Mouse (Mus musculus): ENCODE measurements at regions not wholly inside any gene's neighbourhood (a gene's known extent, or its start where the extent isn't known, plus 50 kb on each side); places are given as distances from the start of the nearest gene placed in this dataset.

DNA sequence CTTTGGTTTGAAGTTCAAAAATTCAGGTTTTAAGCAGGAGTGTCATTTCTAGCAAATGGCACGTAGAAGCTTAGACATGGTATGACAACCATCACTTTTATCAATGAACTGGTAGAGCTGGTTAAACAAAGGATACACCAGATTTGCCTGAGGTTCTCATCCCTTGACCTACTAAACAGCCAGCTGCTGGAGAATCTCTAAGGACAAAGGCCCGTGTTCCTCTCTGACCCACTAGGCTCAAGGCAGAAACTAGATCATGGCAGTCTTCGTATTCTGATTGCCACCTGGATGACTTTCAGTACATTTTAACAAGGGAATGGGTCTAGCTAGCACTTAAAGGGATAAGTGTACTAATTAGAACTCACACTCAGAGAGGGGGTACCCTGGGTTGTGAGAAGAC is 155.2 kb upstream of the Bcl6 start:
- Histone ChIP-seq H3K4me2 (ENCODE audit: low read depth, low read length) (no peak overlapping the region), H3K9ac (replicated peaks; ENCODE audit: low read depth, low read length) (no peak overlapping the region), H3K9me3 (ENCODE audit: control insufficient read depth, low read length) (no peaks in the 10 kb centered on the region), H3K27ac (ENCODE audit: low read depth, low read length) (no peak overlapping the region), H3K4me1 (ENCODE audit: control insufficient read depth, insufficient read depth, low read length) (no peaks in the 10 kb centered on the region), H3K27me3 (ENCODE audit: control insufficient read depth, insufficient read depth, low read length) (no peaks in the 10 kb centered on the region), H3K36me3 (ENCODE audit: control insufficient read depth, insufficient read depth, low read length) (no peaks in the 10 kb centered on the region), H3K4me3 (ENCODE audit: low read depth, low read length) (no peak overlapping the region)
- WGBS: 95% methylated on average over 3 of the region's 3 CpGs
- ATAC-seq (ENCODE audit: low read depth): no peak

DNA sequence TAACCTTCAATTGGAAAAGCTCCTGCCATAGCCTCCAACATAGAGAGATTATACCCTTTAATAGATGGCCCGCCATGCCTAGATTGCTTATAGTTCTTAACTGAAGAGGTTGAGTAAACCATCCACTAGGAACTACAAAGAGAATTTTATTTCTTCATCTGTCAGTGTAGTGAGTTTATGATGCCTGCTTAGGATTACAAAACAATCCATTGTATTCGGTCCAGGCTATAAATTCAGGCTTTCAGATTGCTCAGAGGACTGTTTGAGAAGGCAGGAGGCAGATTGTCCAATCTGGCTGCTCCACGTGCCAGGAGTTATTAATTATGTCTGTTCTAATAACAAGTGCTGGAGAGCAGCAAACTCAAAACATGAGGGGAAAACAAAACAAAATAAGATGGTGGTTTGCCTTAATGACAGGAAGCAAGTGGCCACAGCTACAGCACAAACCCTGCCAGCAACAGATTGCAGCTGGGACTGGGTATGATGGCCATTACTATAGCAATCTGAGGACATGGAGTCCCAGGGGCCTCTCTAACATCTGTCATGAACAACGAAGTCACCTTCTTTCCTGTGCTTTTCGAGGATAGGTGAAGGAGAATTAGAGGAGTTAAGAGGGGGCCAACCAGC is 154.4 kb upstream of the Bcl6 start:
- 35% methylated on average over 5 of the region's 5 CpGs for WGBS

DNA sequence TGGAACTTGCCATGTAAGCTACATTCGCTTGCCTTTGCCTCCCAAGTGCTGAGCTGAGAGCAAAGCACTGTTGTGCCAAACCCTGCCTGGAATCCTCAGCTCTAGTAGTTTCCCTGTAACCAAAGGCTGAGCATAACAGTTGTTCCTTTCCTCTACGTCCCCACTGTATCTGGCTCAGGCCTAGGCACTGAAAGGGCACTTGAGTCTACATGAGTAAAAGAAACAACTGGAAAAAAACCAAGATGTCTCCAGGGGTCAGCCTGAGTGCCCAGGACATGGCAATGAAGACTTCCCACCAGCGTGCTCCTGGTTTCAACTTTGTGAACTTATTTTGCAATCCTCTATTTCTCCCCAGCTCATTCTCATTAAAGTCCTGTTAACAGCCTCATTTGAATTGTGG is 150.5 kb upstream of the Bcl6 start:
- WGBS: 96% methylated on average over 3 of the region's 3 CpGs
- no peak for ATAC-seq (ENCODE audit: low read depth)
- no peaks in the 10 kb centered on the region for H3K4me1 ChIP-seq (ENCODE audit: control insufficient read depth, insufficient read depth, low read length)
- no peaks in the 10 kb centered on the region for H3K27me3 ChIP-seq (ENCODE audit: control insufficient read depth, insufficient read depth, low read length)
- H3K36me3 ChIP-seq (ENCODE audit: control insufficient read depth, insufficient read depth, low read length): no peaks in the 10 kb centered on the region
- H3K27ac ChIP-seq (ENCODE audit: low read depth, low read length): no peak overlapping the region
- H3K9me3 ChIP-seq (ENCODE audit: control insufficient read depth, low read length): no peaks in the 10 kb centered on the region
- no peak overlapping the region for H3K4me3 ChIP-seq (ENCODE audit: low read depth, low read length)
- no peak overlapping the region for H3K4me2 ChIP-seq (ENCODE audit: low read depth, low read length)
- H3K9ac ChIP-seq (replicated peaks; ENCODE audit: low read depth, low read length): no peak overlapping the region

More for the DNA sequence above, 154.4 kb upstream of the Bcl6 start:
- H3K27ac ChIP-seq (ENCODE audit: low read depth, low read length): no peak overlapping the region
- no peaks in the 10 kb centered on the region for H3K27me3 ChIP-seq (ENCODE audit: control insufficient read depth, insufficient read depth, low read length)
- no peaks in the 10 kb centered on the region for H3K36me3 ChIP-seq (ENCODE audit: control insufficient read depth, insufficient read depth, low read length)
- H3K4me3 ChIP-seq (ENCODE audit: low read depth, low read length): no peak overlapping the region
- H3K4me2 ChIP-seq (ENCODE audit: low read depth, low read length): no peak overlapping the region
- H3K9me3 ChIP-seq (ENCODE audit: control insufficient read depth, low read length): no peaks in the 10 kb centered on the region
- H3K4me1 ChIP-seq (ENCODE audit: control insufficient read depth, insufficient read depth, low read length): no peaks in the 10 kb centered on the region
- no peak overlapping the region for H3K9ac ChIP-seq (replicated peaks; ENCODE audit: low read depth, low read length)
- no peak for ATAC-seq (ENCODE audit: low read depth)

DNA sequence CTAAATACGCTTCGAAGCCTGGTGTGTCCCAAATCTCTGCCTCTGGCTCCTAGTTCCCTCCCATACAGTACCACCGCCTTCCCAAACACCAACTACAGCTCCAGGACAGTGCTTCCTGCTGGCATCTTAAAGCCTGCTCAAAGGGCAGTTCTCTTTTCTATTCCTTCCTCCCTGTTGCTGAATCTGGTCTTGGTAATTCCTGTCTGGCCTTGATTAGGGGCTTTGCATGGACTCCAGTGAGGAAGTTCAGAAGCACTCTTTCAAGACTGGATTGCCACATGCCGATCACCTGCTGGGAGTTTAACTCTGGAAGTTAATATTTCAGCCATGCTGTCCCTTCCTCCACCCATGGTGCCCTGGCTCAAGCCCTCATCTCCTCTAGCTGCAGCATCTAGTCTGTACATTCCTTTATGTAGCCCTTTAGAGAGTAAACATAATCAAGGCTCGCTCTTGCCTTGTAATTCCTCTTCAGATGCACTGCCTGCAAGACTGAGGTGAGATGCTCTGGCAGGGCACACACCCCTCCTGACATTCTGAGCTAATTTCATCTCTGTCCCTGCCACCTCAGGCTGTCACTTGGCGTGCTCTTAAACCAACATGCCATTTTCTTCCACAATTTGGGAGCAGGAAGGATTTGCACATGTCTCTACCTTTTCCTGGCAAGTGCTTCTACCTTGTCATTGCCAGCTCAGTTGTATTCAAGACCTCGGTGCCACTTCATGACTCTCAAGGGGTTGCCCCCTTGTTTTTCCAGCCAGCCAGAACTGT is 148.8 kb upstream of the Bcl6 start:
- no peaks in the 10 kb centered on the region for H3K36me3 ChIP-seq (ENCODE audit: control insufficient read depth, insufficient read depth, low read length)
- no peak for ATAC-seq (ENCODE audit: low read depth)
- H3K27me3 ChIP-seq (ENCODE audit: control insufficient read depth, insufficient read depth, low read length): no peaks in the 10 kb centered on the region
- no peak overlapping the region for H3K4me3 ChIP-seq (ENCODE audit: low read depth, low read length)
- 84% methylated on average over 7 of the region's 7 CpGs for WGBS
- H3K9ac ChIP-seq (replicated peaks; ENCODE audit: low read depth, low read length): no peak overlapping the region
- no peak overlapping the region for H3K27ac ChIP-seq (ENCODE audit: low read depth, low read length)
- H3K4me2 ChIP-seq (ENCODE audit: low read depth, low read length): no peak overlapping the region
- no peaks in the 10 kb centered on the region for H3K9me3 ChIP-seq (ENCODE audit: control insufficient read depth, low read length)
- H3K4me1 ChIP-seq (ENCODE audit: control insufficient read depth, insufficient read depth, low read length): no peaks in the 10 kb centered on the region

DNA sequence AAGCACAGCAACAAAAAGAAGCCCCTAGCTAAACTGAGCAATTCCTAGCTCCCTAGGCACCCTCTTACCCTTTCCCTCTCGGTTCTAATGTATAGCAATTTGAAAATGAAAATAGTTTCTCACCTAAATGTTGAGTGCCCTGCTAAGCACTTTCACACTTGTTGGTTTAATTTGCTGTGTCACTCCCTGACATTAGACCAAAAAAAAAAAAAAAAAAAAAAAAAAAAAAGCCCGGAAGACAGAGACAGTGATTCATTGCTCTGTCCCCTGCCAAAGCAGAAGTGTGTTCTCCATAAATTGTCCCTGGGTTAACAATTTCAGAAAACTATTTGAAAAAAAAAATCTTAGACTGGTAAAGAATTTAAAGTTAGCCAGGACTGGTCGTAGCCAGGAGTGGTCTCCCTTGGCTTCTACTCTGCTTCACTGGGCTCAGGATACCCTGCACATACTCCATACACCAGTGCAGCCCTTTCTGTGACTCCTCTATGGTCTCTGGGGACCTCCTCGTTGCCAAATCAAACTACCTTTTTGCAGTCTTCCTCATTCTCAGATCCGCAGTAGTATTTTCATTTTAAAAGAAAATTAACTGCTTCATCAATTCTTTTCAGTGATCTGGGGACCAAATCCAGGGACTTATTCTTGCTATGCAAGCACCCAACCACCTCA is 148.0 kb upstream of the Bcl6 start:
- 64% methylated on average over 5 of the region's 5 CpGs for WGBS
- no peak overlapping the region for H3K9ac ChIP-seq (replicated peaks; ENCODE audit: low read depth, low read length)
- ATAC-seq (ENCODE audit: low read depth): no peak
- no peak overlapping the region for H3K27ac ChIP-seq (ENCODE audit: low read depth, low read length)
- no peak overlapping the region for H3K4me3 ChIP-seq (ENCODE audit: low read depth, low read length)
- no peaks in the 10 kb centered on the region for H3K9me3 ChIP-seq (ENCODE audit: control insufficient read depth, low read length)
- H3K27me3 ChIP-seq (ENCODE audit: control insufficient read depth, insufficient read depth, low read length): no peaks in the 10 kb centered on the region
- no peaks in the 10 kb centered on the region for H3K4me1 ChIP-seq (ENCODE audit: control insufficient read depth, insufficient read depth, low read length)
- H3K4me2 ChIP-seq (ENCODE audit: low read depth, low read length): no peak overlapping the region
- no peaks in the 10 kb centered on the region for H3K36me3 ChIP-seq (ENCODE audit: control insufficient read depth, insufficient read depth, low read length)

DNA sequence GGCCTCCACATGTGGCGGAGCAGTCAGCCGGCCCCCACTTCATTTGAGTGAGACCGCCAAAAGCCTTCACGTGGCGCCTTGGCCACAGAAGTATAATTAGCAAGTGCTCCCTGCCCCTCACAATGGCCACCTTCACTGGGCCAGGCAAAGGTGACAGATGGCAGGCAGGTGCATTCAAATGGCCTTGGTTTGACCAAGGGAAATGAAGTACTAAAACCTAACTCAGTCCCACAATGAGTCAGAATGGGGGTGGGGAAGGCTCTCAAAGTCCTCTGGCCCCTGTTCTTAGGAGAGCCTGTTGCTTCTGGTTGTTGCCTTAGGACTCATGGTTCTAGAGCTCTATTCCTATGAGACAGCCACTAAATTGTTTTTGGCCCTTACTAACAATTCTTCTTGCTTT is 147.2 kb upstream of the Bcl6 start:
- Histone ChIP-seq H3K9me3 (ENCODE audit: control insufficient read depth, low read length) (no peaks in the 10 kb centered on the region), H3K4me3 (ENCODE audit: low read depth, low read length) (no peak overlapping the region), H3K36me3 (ENCODE audit: control insufficient read depth, insufficient read depth, low read length) (no peaks in the 10 kb centered on the region), H3K4me2 (ENCODE audit: low read depth, low read length) (no peak overlapping the region), H3K27me3 (ENCODE audit: control insufficient read depth, insufficient read depth, low read length) (no peaks in the 10 kb centered on the region), H3K4me1 (ENCODE audit: control insufficient read depth, insufficient read depth, low read length) (no peaks in the 10 kb centered on the region), H3K27ac (ENCODE audit: low read depth, low read length) (no peak overlapping the region), H3K9ac (replicated peaks; ENCODE audit: low read depth, low read length) (no peak overlapping the region)
- no peak for ATAC-seq (ENCODE audit: low read depth)
- WGBS: 90% methylated on average over 5 of the region's 5 CpGs

DNA sequence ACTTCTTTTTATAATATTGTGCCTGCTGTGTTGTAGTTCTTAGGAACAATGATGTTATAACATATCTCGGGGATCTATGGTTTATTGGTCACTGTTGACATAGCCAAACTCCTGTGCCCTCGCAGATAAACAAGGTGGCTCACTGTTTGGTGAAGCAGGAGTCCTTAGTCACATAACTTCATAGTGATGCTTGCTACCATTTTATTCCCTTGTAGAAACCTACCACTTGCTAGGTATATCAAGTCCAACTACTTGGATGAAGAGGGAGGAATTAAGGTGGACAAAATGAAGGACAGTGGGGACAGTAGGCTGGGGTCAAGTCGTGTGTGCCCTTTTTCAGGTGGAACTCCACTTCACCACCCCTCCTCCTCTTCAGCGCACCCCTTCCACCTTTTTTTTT is 146.7 kb upstream of the Bcl6 start:
- no peak for ATAC-seq (ENCODE audit: low read depth)
- WGBS: 93% methylated on average over 4 of the region's 4 CpGs
- Histone ChIP-seq H3K4me3 (ENCODE audit: low read depth, low read length) (no peak overlapping the region), H3K4me2 (ENCODE audit: low read depth, low read length) (no peak overlapping the region), H3K36me3 (ENCODE audit: control insufficient read depth, insufficient read depth, low read length) (no peaks in the 10 kb centered on the region), H3K9ac (replicated peaks; ENCODE audit: low read depth, low read length) (no peak overlapping the region), H3K4me1 (ENCODE audit: control insufficient read depth, insufficient read depth, low read length) (no peaks in the 10 kb centered on the region), H3K27me3 (ENCODE audit: control insufficient read depth, insufficient read depth, low read length) (no peaks in the 10 kb centered on the region), H3K9me3 (ENCODE audit: control insufficient read depth, low read length) (no peaks in the 10 kb centered on the region), H3K27ac (ENCODE audit: low read depth, low read length) (no peak overlapping the region)

DNA sequence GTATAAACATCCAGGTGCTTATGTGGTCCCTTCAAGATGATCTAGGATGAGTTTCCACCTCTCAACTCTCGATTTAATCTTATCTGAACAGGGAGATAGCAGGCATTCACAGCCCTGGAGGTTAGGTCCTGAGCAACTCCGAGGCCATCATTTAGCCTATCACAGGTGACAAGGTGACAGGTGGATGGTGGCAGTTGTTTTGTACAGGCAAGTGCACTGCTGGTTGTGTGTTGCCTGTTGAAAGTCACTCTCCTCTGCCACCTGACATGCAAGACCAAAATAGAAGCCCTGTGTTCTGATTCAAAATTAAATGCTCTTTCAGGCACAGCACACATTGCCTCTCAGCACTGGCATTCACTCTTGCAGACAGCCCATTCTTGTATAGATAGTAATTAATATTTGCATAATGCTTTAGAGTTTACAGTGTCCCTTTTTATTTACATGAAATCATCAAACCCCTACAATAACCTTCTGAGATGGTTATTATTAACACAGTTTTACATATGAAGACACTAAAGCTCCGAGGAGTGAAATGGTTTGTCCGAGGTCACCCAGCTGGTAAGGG is 145.9 kb upstream of the Bcl6 start:
- H3K4me3 ChIP-seq (ENCODE audit: low read depth, low read length): no peak overlapping the region
- no peaks in the 10 kb centered on the region for H3K9me3 ChIP-seq (ENCODE audit: control insufficient read depth, low read length)
- H3K9ac ChIP-seq (replicated peaks; ENCODE audit: low read depth, low read length): no peak overlapping the region
- WGBS: 92% methylated on average over 4 of the region's 4 CpGs
- no peaks in the 10 kb centered on the region for H3K27me3 ChIP-seq (ENCODE audit: control insufficient read depth, insufficient read depth, low read length)
- ATAC-seq (ENCODE audit: low read depth): no peak
- no peaks in the 10 kb centered on the region for H3K4me1 ChIP-seq (ENCODE audit: control insufficient read depth, insufficient read depth, low read length)
- H3K4me2 ChIP-seq (ENCODE audit: low read depth, low read length): no peak overlapping the region
- no peak overlapping the region for H3K27ac ChIP-seq (ENCODE audit: low read depth, low read length)
- no peaks in the 10 kb centered on the region for H3K36me3 ChIP-seq (ENCODE audit: control insufficient read depth, insufficient read depth, low read length)

DNA sequence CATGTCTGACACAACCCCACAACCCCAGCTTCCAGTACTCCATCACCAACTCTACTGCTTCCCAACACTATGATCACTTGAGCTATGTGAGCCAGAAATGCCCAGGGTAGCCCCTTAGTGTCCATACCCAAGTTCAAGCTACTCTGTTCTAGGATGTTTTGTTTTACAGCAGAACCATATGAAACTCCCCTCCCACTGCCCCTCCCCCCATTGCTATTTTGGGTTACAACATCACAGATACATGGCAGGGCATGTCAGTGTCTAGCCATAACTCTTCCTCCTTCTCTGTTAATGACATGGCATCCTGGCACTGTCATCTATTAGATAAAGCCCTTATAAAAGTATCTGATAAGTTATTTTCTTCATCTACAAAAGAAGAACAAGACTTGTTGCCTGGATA is 142.0 kb upstream of the Bcl6 start:
- Histone ChIP-seq H3K4me1 (ENCODE audit: control insufficient read depth, insufficient read depth, low read length) (no peaks in the 10 kb centered on the region), H3K27me3 (ENCODE audit: control insufficient read depth, insufficient read depth, low read length) (no peaks in the 10 kb centered on the region), H3K9me3 (ENCODE audit: control insufficient read depth, low read length) (no peaks in the 10 kb centered on the region), H3K4me2 (ENCODE audit: low read depth, low read length) (no peak overlapping the region), H3K9ac (replicated peaks; ENCODE audit: low read depth, low read length) (no peak overlapping the region), H3K27ac (ENCODE audit: low read depth, low read length) (no peak overlapping the region), H3K4me3 (ENCODE audit: low read depth, low read length) (no peak overlapping the region), H3K36me3 (ENCODE audit: control insufficient read depth, insufficient read depth, low read length) (no peaks in the 10 kb centered on the region)
- ATAC-seq (ENCODE audit: low read depth): no peak

All from neural tube, embryonic 14.5 days (tissue).